Mouse (Mus musculus) hematopoietic stem cell, adult 5-6 weeks (primary cell): Measurements from ENCODE around the gene Nrip2. TPM values are rescaled to one million over a fixed set of nuclear protein-coding genes. Genes with fewer than 3 reads are reported as not detected.

Experiments
- ATAC-seq, 2 experiments: fragments of 125-278 bp in 1 of 2; replicated peaks in 1 of 2; 2 replicates each; pipeline ENCODE4 v1.8.0; 2016 to 2017; ENCODE audit warnings: inconsistent platforms in 2 of 2, mild to moderate bottlenecking in 2 of 2, moderate number of reproducible peaks in 2 of 2, low read depth in 1 of 2, moderate TSS enrichment in 1 of 2; ENCODE audit not compliant: low FRiP score in 2 of 2, poor library complexity in 2 of 2, severe bottlenecking in 2 of 2, insufficient read depth in 1 of 2, low TSS enrichment in 1 of 2
- total RNA-seq: library from RNA; stranded (forward); fragments of 172-1452, 232-1000 nt; gene quantifications from 2 replicates; pipeline ENCODE4 v1.2.3, GENCODE M21; 2017

Nrip2 gene
- total RNA-seq, 1 experiment from 2014 or later: not detected

GRCm38 (mm10) chr6:128460729-128461503, 61.8 kb downstream of the Nrip2 start:
- ATAC-seq: no peak

GRCm38 (mm10) chr6:128461606-128462005, 62.5 kb downstream of the Nrip2 start:
- no peak for ATAC-seq

- ATAC-seq: no peak
Measured at GRCm38 (mm10) chr6:128464996-128465395, 65.9 kb downstream of the Nrip2 start.

Other genes with a start within 250 kb of the Nrip2 start
- not detected in 2 replicates for gene Tead4, start 98.5 kb upstream of the Nrip2 start, total RNA-seq
- gene Tulp3, start 43.4 kb upstream of the Nrip2 start, total RNA-seq: 0.56 and 1.5 TPM in 2 replicates
- 49.2 and 50.2 TPM in 2 replicates for gene Rhno1, start 36.4 kb upstream of the Nrip2 start, total RNA-seq
- gene Foxm1, start 36.3 kb upstream of the Nrip2 start, total RNA-seq: 11.6 and 15.2 TPM in 2 replicates
- gene Tex52, start 23.8 kb upstream of the Nrip2 start, total RNA-seq: not detected in 2 replicates
- gene Gm44596, start 23.8 kb upstream of the Nrip2 start, total RNA-seq: not detected in 2 replicates
- 32.2 and 51.9 TPM in 2 replicates for gene Itfg2, start 25.6 kb downstream of the Nrip2 start, total RNA-seq
- 211 and 308 TPM in 2 replicates for gene Fkbp4, start 39.4 kb downstream of the Nrip2 start, total RNA-seq
- gene Pzp, start 127.4 kb downstream of the Nrip2 start, total RNA-seq: not detected in 2 replicates
- not detected in 2 replicates for gene A2ml1, start 182.3 kb downstream of the Nrip2 start, total RNA-seq
- 3.1 TPM in 1 of 2 replicates, not detected in the other for gene Klrb1a, start 224.2 kb downstream of the Nrip2 start, total RNA-seq